Mouse (Mus musculus) common myeloid progenitor, adult 5-6 weeks (primary cell): ENCODE measurements around the gene Amh. TPM values are rescaled to one million over a fixed set of nuclear protein-coding genes. Genes with fewer than 3 reads are reported as not detected.
"Not testable (repeated sequence)": the region's sequence is repeated elsewhere in the genome, so short reads cannot be mapped to it uniquely, and the experiment has no call there.

Source experiments
- ATAC-seq: replicated peaks from 2 replicates; pipeline ENCODE4 v1.8.0; 2016; ENCODE audit warnings: low read depth, mild to moderate bottlenecking, moderate TSS enrichment, inconsistent platforms; ENCODE audit not compliant: poor library complexity, severe bottlenecking
- total RNA-seq: library from RNA; stranded (forward); fragments of 200-1000, 187-1606 nt; gene quantifications from 2 replicates; pipeline ENCODE4 v1.2.3, GENCODE M21; 2017

Amh gene
- total RNA-seq, 1 experiment from 2014 or later = not detected

- ATAC-seq = no peak
Observed at GRCm38 (mm10) chr10:80805322-80805721, 279 bp downstream of the Amh start.

- peak; percentile 70 for ATAC-seq
Observed at GRCm38 (mm10) chr10:80805925-80806324, 882 bp downstream of the Amh start.

- no peak for ATAC-seq
Observed at GRCm38 (mm10) chr10:80806341-80807056, 1.5 kb downstream of the Amh start.

GRCm38 (mm10) chr10:80807057-80807627 is 2.1 kb downstream of the Amh start:
- peak; percentile 51 for ATAC-seq

- ATAC-seq = no peak
Observed at GRCm38 (mm10) chr10:80808099-80808984, 3.3 kb downstream of the Amh start.

GRCm38 (mm10) chr10:80808985-80809632 is 4.1 kb downstream of the Amh start:
- ATAC-seq = no peak

- no peak for ATAC-seq
Observed at GRCm38 (mm10) chr10:80810084-80810483, 5.0 kb downstream of the Amh start.

- ATAC-seq = no peak
Observed at GRCm38 (mm10) chr10:80812391-80813041, 7.5 kb downstream of the Amh start.

GRCm38 (mm10) chr10:80813366-80813765 is 8.3 kb downstream of the Amh start, which contains the start of gene Jsrp1:
TSS of gene Jsrp1 (minus strand) at chr10:80813498.
- ATAC-seq = no peak

GRCm38 (mm10) chr10:80814800-80815199 is 9.8 kb downstream of the Amh start:
- no peak for ATAC-seq

GRCm38 (mm10) chr10:80816303-80816702 is 11.3 kb downstream of the Amh start:
- peak; percentile 68 for ATAC-seq

- no peak for ATAC-seq
Observed at GRCm38 (mm10) chr10:80817164-80817563, 12.1 kb downstream of the Amh start.

- not testable (repeated sequence) for ATAC-seq
Observed at GRCm38 (mm10) chr10:80817955-80818354, 12.9 kb downstream of the Amh start.

- peak; percentile 69; the same call in 1 of the 2 replicates for ATAC-seq
Observed at GRCm38 (mm10) chr10:80818599-80819281, 13.7 kb downstream of the Amh start.

GRCm38 (mm10) chr10:80819406-80819805 is 14.4 kb downstream of the Amh start:
- no peak for ATAC-seq

- ATAC-seq = no peak
Observed at GRCm38 (mm10) chr10:80821991-80822390, 16.9 kb downstream of the Amh start.

GRCm38 (mm10) chr10:80822528-80822927 is 17.5 kb downstream of the Amh start:
- ATAC-seq = no peak

- no peak for ATAC-seq
Observed at GRCm38 (mm10) chr10:80823316-80823715, 18.3 kb downstream of the Amh start.
